Mouse (Mus musculus) forebrain, embryonic 15.5 days (tissue): ENCODE measurements around the gene Olfr124. TPM values are rescaled to one million over a fixed set of nuclear protein-coding genes. Genes with fewer than 3 reads are reported as not detected.

Experiments
- ATAC-seq: fragments of 200-750 bp; cut with Nextera tagmentation; replicated peaks from 2 replicates; pipeline ENCODE4 v1.8.0; 2017; ENCODE audit warnings: mild to moderate bottlenecking, moderate TSS enrichment, moderate library complexity
- H3K27ac ChIP-seq: fragments of 300-500 bp; sonication (generic); replicated peaks from 2 replicates; pipeline ENCODE4 v1.5.1; 2015; ENCODE audit warnings: mild to moderate bottlenecking, inconsistent platforms
- H3K27me3 ChIP-seq: fragments of 300-500 bp; sonication (generic); 2 replicates; pipeline ENCODE4 v1.6.1; 2015; ENCODE audit warnings: inconsistent platforms
- H3K36me3 ChIP-seq: fragments of 300-500 bp; sonication (generic); 2 replicates; pipeline ENCODE4 v1.6.1; 2015; ENCODE audit warnings: mild to moderate bottlenecking, inconsistent platforms
- H3K4me1 ChIP-seq: fragments of 300-500 bp; sonication (generic); 2 replicates; pipeline ENCODE4 v1.6.1; 2015; ENCODE audit warnings: inconsistent platforms
- H3K4me2 ChIP-seq: fragments of 300-500 bp; sonication (generic); replicated peaks from 2 replicates; pipeline ENCODE4 v1.6.1; 2015; ENCODE audit warnings: mild to moderate bottlenecking, inconsistent platforms
- H3K4me3 ChIP-seq: fragments of 300-500 bp; sonication (generic); 2 replicates; pipeline ENCODE4 v1.5.1; 2015; ENCODE audit warnings: mild to moderate bottlenecking, inconsistent platforms
- H3K9ac ChIP-seq: fragments of 300-500 bp; sonication (generic); replicated peaks from 2 replicates; pipeline ENCODE4 v1.6.1; 2015; ENCODE audit warnings: mild to moderate bottlenecking, inconsistent platforms
- H3K9me3 ChIP-seq: fragments of 300-500 bp; sonication (generic); 2 replicates; pipeline ENCODE4 v1.6.1; 2016; ENCODE audit warnings: inconsistent platforms
- WGBS: fragments of 180-500 bp; shearing (Covaris S2); methylation state at CpG from one replicate; pipeline ENCODE4 v1.1.7; 2015; ENCODE audit warnings: mixed read lengths; 5-methylcytosine and 5-hydroxymethylcytosine counted together
- polyA plus RNA-seq: library from polyadenylated mRNA; unstranded; fragments of >200 nt; fragmentation: Nextera tagmentation; extraction: Ambion mirVana; gene quantifications from 2 replicates; pipeline ENCODE4 v1.2.1, GENCODE M21; 2015

Gene Olfr124
- not detected in 2 replicates for polyA plus RNA-seq

GRCm38 (mm10) chr17:37799588-37799987 is at the start of gene Olfr124:
Gene Olfr124, plus strand, starts transcription at chr17:37799888.
- Histone ChIP-seq H3K27me3 (no peaks in the 10 kb centered on the region), H3K27ac (no peak within 1 kb of the TSS), H3K36me3 (no peaks in the 10 kb centered on the region), H3K4me2 (no peak within 1 kb of the TSS), H3K9ac (no peak within 1 kb of the TSS), H3K9me3 (no peaks in the 10 kb centered on the region), H3K4me3 (no peak within 1 kb of the TSS), H3K4me1 (no peaks in the 10 kb centered on the region)
- ATAC-seq = no peak
- WGBS = 87% methylated on average over 3 of the region's 3 CpGs

GRCm38 (mm10) chr17:37768307-37768706 is 31.4 kb upstream of the Olfr124 start, which contains the start of gene Olfr122:
Gene Olfr122, plus strand, starts transcription at chr17:37768607.
- 85% methylated on average over 4 of the region's 4 CpGs for WGBS
- Histone ChIP-seq H3K27me3 (no peaks in the 10 kb centered on the region), H3K36me3 (no peaks in the 10 kb centered on the region), H3K9ac (no peak within 1 kb of the TSS), H3K27ac (no peak within 1 kb of the TSS), H3K4me1 (no peaks in the 10 kb centered on the region), H3K9me3 (no peaks in the 10 kb centered on the region), H3K4me2 (no peak within 1 kb of the TSS), H3K4me3 (no peak within 1 kb of the TSS)
- no peak for ATAC-seq

GRCm38 (mm10) chr17:37793229-37793628 is 6.5 kb upstream of the Olfr124 start, which contains the start of gene Olfr123:
Gene Olfr123, plus strand, starts transcription at chr17:37793529.
- Histone ChIP-seq H3K9ac (no peak within 1 kb of the TSS), H3K9me3 (no peaks in the 10 kb centered on the region), H3K36me3 (no peaks in the 10 kb centered on the region), H3K4me2 (no peak within 1 kb of the TSS), H3K4me3 (no peak within 1 kb of the TSS), H3K27ac (no peak within 1 kb of the TSS), H3K27me3 (no peaks in the 10 kb centered on the region), H3K4me1 (no peaks in the 10 kb centered on the region)
- 88% methylated on average over 2 of the region's 2 CpGs for WGBS
- no peak for ATAC-seq

- Histone ChIP-seq H3K27me3 (no peaks in the 10 kb centered on the region), H3K9me3 (no peaks in the 10 kb centered on the region), H3K4me2 (no peak within 1 kb of the TSS), H3K36me3 (no peaks in the 10 kb centered on the region), H3K4me1 (no peaks in the 10 kb centered on the region), H3K27ac (no peak within 1 kb of the TSS), H3K4me3 (no peak within 1 kb of the TSS), H3K9ac (no peak within 1 kb of the TSS)
- ATAC-seq = no peak
Measured at GRCm38 (mm10) chr17:37832649-37833048, 33.0 kb downstream of the Olfr124 start, which contains the start of gene Olfr125. Gene Olfr125, plus strand, starts transcription at chr17:37832949.

GRCm38 (mm10) chr17:37847183-37847582 is 47.5 kb downstream of the Olfr124 start, which contains the start of gene Olfr126:
Gene Olfr126, plus strand, starts transcription at chr17:37847483.
- ATAC-seq = no peak
- Histone ChIP-seq H3K4me2 (no peak within 1 kb of the TSS), H3K4me3 (no peak within 1 kb of the TSS), H3K27me3 (no peaks in the 10 kb centered on the region), H3K9me3 (no peaks in the 10 kb centered on the region), H3K27ac (no peak within 1 kb of the TSS), H3K9ac (no peak within 1 kb of the TSS), H3K4me1 (no peaks in the 10 kb centered on the region), H3K36me3 (no peaks in the 10 kb centered on the region)

Other genes starting within 250 kb of the Olfr124 start
- gene Olfr112, start 230.4 kb upstream of the Olfr124 start, polyA plus RNA-seq = not detected in 2 replicates
- not detected in 2 replicates for gene Olfr113, start 222.2 kb upstream of the Olfr124 start, polyA plus RNA-seq
- not detected in 2 replicates for gene Olfr114, start 207.1 kb upstream of the Olfr124 start, polyA plus RNA-seq
- gene Olfr115, start 172.8 kb upstream of the Olfr124 start, polyA plus RNA-seq = not detected in 2 replicates
- gene Olfr116, start 172.7 kb upstream of the Olfr124 start, polyA plus RNA-seq = not detected in 2 replicates
- gene Olfr117, start 136.1 kb upstream of the Olfr124 start, polyA plus RNA-seq = not detected in 2 replicates
- not detected in 2 replicates for gene Olfr118, start 132.9 kb upstream of the Olfr124 start, polyA plus RNA-seq
- not detected in 2 replicates for gene Olfr119, start 103.3 kb upstream of the Olfr124 start, polyA plus RNA-seq
- not detected in 2 replicates for gene Olfr120, start 78.1 kb upstream of the Olfr124 start, polyA plus RNA-seq
- gene Olfr121, start 51.0 kb upstream of the Olfr124 start, polyA plus RNA-seq = not detected in 2 replicates
- gene Olfr122, start 31.3 kb upstream of the Olfr124 start, polyA plus RNA-seq = not detected in 2 replicates
- gene Olfr123, start 6.4 kb upstream of the Olfr124 start, polyA plus RNA-seq = not detected in 2 replicates
- not detected in 2 replicates for gene Olfr125, start 33.1 kb downstream of the Olfr124 start, polyA plus RNA-seq
- gene Olfr126, start 47.6 kb downstream of the Olfr124 start, polyA plus RNA-seq = not detected in 2 replicates
- gene Olfr127, start 100.5 kb downstream of the Olfr124 start, polyA plus RNA-seq = not detected in 2 replicates
- gene Olfr128, start 120.7 kb downstream of the Olfr124 start, polyA plus RNA-seq = not detected in 2 replicates
- gene Olfr761, start 153.2 kb downstream of the Olfr124 start, polyA plus RNA-seq = not detected in 2 replicates